Mouse (Mus musculus) T-helper 1 cell (primary cell): ENCODE data around the gene Gfi1.

Experiments used
- in situ Hi-C: fragments of 300-600 bp; cut with MboI, MseI; formaldehyde crosslinking; loops from one replicate; pipeline ENCODE4 v1.15.1; 2025; ENCODE audit warnings: high pct_unique_total_duplicates

Gene Gfi1

DNA sequence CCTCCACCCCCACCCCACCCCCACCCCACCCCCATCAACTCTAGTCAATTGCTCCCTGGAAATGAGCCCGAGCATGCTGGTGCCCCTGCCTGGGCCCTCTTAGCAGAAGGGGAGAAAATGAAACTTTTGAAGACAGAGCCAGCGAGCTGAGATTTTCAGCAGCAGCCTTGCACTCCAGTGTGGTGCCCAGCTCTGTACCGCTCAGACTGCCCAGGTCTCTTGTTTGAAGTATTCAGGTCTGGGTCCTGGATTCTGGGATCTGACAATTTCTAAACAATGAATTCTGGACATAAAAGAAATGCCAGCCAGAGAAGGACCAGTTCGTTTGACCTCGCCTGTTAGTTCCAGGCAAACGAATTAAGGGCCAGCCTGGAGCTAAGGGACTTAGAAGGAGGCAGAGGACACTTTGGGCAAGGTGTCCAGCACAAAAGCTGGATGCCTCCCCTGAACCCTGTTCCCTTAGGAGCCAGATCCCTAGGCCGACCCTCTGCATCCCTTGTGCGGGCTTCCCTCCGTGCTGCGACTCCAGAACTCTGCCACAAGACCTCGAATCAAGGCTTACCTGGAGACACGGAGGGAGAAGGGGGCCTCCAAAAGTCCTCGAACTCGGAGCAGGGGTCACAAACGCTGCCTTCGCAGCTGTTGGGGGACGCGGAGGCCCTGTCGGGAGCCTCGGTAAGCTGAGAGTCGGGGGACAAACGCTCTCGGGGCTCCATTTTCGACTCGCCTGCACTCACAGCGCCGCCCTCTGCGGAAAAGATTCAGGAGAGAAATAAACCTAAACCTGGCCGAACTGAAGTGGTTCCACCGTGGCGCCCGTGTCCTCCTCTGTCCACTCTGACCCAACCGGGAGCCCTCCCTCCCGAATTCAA lies 2.9 kb downstream of the Gfi1 start:
- in situ Hi-C loops: loop anchor here (5.0 kb wide), 2 partner anchors 59 to 121 kb away; no protein-coding TSS in a partner anchor

DNA sequence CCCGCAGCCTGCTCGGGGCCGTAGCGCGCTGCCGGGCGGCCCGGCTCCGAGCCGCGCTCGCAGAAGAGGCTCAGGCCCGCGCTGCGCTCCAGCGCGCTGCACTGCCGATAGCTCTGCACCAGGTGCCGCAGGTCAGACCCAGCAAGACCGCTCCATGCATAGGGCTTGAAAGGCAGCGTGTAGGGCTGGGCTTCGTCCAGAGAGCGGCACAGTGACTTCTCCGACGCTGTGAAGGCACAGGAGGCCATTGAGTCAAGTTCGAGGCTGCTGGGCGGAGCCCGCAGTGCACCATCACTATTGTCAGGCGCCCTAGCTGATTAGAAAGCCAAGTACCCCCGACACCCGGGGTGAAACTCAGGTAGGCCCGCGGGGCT lies 4.2 kb downstream of the Gfi1 start:
- in situ Hi-C loops: loop anchor here (5.0 kb wide), 2 partner anchors 61 to 119 kb away; no protein-coding TSS in a partner anchor

DNA sequence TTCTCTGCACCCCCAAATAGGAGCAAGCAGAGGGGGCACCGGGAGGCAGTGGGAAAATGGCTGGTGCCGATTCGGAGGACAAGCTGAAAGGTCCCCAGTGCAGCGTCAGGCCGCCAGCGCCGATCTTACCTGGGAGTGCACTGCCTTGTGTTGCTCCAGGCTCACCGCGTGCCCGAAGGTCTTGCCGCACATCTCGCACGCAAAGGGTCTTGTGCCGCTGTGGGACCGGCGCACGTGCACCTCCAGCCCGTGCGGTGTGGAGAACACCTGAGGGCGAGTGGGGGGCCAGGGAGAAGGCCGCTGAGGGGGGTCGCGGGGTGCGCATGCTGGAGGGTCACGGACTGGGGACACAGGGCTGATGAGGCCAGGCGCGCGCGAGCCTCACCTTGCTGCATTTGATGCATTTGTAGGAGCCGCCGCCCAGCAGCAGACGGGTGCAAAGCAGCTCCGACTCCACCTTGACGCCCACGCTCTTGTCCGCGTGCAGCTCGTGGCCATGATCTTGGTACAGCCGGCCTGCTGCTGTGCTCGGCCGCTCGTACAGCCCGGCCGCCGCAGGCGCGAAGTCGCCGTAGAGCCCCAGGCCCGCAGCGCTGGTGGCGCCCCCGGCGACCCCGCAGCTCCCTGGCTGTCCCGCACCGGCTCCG lies 4.7 kb downstream of the Gfi1 start:
- in situ Hi-C loops: loop anchor here (5.0 kb wide), 2 partner anchors 61 to 119 kb away; no protein-coding TSS in a partner anchor

DNA sequence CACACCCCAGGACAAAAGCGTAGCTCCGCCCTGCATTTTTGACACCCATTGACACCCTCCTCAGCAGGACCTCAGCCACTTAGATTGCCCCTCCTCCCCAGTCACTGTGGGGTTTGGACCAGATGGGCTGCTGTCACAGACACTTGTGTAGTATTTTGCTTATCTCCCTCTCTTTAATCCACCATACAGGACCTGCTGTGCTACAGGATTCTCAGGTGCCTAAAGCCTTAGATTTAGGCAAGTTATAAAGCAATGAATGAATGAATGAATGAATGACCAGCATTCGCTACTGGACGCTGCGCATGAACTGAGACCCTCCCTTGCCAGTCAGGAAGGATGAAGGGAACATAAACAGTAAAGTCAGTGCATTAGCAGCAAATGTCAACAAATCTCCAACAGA lies 5.3 kb downstream of the Gfi1 start:
- in situ Hi-C loops: loop anchor here (5.0 kb wide), 2 partner anchors 62 to 118 kb away; no protein-coding TSS in a partner anchor

DNA sequence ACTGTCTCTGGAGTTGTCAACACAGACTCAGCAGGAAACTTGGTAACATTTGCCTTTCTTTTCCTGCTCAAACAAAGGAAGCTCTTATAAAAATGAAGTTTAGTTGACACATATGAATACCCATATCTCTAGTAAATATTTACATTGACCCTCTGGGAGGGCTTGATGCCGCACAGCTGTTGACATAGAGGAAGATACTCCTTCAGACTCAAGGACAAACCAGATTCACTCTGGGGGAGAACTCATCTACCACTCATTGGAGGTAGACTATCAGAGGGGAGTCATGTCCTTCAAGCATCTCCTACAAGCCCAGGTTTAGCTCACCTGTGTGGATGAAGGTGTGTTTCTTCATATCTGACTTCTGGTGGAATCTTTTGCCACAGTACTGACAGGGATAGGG lies 6.0 kb downstream of the Gfi1 start:
- in situ Hi-C loops: loop anchor here (5.0 kb wide), 2 partner anchors 63 to 117 kb away; no protein-coding TSS in a partner anchor

DNA sequence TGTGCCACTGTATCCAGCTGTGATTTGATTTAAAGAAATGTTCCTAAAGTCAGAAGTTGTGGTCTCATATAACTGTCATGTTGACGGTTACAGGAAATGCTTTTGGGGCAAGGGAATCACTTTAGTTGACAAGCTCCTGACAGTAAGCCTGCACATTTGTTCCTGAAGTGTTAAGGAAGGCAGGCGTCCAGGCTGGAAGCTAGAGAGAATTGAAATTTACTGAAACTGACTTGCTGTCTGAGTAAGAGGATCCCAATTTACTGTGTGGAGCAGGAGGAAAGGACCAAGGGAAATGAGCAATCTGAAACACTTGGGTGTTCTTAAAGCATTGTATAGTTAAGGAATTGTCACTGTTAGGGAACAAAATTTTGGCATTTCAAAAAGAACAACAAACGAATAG lies 6.6 kb downstream of the Gfi1 start:
- in situ Hi-C loops: no loop called here

DNA sequence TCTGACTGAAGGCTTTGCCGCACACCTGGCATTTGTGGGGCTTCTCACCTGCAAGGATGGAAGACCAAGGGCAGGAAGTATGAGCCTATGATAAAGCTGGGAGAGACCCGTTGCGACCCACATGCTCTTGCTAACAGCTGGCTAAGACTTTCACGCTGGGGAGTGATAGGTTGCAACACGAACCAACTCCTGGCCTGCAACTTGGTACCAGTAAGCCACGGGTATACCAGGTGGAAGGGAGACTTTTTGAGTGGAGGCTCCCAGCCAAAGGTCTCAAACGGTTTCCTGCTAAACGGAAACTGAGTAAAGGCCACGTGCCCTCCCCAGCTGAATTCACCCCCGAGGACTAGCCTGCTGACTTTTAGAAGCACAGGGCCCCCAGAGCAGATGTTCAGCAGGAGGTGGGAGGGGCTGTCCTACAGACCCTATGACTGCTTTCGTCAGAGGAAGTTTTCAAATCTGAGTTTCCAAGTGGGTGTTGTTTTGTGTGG lies 7.9 kb downstream of the Gfi1 start:
- in situ Hi-C loops: no loop called here

DNA sequence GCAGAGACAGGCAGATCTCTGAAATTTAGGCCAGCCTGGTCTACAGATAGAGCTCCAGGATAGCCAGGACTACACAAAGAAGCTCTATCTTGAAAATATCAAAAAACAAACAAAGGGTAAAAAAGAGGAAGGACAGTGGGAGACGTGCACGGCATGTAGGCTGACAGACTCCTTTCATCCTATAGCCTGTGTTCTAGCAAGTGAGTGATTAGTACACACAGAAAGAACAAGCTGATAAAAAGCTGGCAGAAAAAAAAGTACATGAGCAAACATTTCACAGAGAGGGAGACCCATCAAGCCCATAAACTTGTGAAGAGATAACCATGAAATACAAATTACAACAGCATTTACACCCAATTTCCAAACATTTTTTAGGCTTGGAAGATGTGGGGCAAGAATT lies 14.1 kb downstream of the Gfi1 start:
- in situ Hi-C loops: no loop called here

DNA sequence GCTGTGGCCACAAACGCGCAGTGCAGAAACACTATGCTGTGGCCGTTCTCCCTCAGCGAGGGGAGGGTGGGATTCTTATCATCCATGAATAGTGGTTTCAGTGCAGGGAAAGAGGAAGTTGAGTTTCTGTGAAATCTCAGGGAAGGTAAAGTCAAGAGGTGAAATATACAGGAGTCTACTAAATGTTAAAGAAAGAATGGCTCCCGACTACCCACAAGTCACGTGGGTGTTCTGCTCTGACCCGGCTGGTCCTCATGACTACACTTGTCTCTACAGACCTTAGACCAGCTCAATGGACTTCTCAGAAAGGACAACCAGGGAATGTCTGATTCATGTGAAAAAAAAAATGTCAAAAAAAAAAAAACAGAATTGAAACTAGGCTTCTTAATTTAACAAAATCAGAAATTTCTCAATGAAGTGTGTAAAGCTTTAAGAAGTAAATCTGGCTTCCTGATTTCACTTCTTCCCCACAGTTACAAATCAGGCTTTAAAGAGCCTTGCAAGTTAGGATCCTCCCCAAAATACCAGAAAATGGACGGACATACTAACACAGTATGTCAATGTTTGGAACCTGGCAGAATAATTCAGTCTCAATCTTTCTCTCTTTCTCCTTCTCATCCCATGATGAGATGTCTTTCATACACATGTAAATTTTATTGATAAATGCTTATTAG lies 17.6 kb downstream of the Gfi1 start:
- in situ Hi-C loops: no loop called here

DNA sequence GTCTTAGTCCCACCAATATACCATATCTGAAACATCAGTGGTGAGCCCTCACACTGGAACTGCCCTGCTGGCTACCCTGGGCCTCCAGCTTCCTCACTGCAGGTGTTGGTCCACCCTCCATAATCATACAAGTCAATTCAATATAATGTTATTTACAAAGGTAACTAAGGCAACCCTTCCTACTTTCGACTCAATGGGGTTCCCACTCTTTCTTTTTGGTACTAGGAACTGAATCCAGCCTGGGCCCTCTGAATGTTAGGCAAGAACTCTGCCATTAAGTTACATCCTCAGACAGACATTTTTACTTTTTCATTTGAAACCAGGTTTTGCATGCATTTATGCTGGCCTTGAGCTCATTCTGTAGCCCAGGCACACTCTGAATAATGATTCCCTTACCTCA lies 19.6 kb downstream of the Gfi1 start:
- in situ Hi-C loops: no loop called here

DNA sequence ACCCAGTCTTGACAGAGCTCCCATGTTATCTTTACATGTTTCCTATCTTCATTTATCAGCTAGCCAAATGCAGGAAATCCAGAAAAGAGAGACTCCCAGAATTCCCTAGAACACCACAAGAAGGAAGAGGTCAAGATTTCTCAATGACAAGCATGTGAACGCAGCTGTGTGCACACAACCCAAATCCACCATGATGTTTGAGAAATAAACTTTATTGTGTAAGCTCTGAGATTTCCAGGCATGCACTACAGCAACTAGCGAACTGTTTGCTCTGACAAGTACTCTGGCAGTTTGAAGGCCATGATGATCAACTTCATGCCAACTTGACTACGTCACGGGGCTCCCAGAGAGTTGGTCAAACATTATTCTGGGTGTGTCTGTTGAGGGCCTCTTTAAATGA lies 20.1 kb downstream of the Gfi1 start:
- in situ Hi-C loops: no loop called here

DNA sequence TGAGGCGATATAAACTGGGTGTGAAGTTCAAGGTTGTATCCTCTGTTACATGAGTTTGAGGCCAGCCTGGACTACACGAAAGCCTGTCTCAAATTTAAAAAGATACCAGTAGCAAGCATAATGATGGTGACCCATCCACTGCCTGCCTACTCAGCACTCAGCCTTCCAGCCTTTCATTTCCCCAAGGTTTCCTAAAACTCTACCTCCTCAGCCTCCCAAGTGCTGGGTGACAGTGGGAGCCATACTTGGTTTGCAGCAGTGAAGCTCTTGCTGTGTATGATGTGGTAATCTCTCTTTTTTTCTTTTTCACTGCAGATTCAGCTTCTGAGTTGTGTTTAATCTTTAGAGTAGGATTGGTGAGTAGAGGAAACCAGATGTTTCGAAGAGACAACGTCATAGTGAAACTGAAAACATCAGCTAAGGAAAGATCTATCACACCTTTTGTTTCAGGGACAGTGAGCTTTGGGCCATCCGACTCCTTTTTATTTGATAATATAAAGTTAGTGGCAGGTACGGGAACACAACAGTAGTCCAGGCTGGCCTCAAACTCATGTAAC lies 22.6 kb downstream of the Gfi1 start:
- in situ Hi-C loops: no loop called here

DNA sequence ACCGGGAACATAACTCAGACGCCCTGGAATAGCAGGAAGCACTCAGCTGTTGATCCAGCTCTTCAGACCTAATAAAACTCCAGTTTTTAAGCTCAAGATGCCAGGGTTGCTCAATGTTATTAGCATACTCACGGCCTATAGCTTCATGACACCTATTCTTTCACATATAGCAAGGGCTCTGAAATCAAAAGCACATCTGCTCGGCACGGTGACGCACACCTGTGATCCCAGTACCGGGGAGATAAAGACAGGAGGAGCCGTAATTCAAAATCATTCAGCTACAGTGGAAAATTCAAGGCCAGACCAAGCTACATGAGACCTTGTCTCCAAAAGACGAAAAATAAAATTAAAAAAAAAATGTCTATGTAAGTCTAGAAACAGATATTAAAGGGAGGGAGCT lies 24.2 kb downstream of the Gfi1 start:
- in situ Hi-C loops: no loop called here

DNA sequence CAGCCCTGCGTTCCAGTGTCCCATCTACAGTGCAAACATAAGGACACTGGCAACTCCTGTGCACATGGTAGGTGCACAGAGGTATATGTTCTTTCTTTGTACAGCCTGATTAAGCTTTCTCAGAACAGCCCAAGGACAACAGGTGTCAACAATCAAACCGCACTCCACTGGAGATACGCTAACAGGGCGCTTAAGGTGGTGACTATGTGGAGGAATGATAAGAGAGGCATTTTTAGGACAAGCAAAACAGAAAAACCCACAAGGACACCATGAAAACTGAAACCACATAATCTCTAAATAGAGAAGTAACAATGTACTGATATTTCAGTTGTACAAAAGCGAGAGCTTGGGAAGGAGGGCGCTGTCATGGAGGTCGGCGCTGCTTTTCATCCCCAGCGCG lies 25.0 kb downstream of the Gfi1 start:
- in situ Hi-C loops: no loop called here

DNA sequence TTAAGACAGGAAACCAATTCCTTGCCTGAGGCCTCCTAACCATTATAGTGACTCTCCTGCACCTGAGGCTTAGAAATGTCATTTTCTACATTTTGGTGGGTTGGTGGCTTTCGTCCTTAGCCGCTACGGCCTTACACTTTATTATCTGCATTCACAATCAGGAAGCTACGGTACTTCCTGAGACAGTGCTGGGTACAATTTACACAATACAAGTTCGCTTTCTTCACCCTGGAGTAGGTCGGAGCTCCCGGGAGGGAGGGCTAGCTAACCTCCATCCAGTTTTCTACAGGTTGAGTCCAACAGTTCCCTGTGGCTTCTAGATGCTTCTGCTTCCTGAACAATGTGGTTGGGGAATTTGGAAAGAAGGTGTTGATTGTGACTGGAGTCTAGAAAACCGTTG lies 26.9 kb downstream of the Gfi1 start:
- in situ Hi-C loops: no loop called here

DNA sequence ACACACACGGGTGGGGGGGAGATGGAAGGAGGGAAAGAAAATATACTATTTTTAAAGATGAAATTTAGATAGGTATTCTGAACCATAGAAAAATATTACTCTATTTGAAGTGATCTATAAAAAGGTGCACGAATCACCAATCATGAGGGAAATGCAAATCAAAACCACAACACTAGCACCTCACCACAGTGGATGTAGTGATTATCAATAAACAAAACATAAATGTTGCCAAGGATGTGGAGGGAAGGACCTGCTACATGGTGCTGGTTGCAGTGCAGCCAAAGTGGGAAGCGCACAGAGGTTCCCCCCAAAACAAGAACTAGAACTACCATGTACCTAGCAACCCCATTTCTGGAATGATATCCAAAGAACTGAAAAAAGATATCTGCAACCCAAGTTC lies 30.8 kb downstream of the Gfi1 start:
- in situ Hi-C loops: no loop called here

DNA sequence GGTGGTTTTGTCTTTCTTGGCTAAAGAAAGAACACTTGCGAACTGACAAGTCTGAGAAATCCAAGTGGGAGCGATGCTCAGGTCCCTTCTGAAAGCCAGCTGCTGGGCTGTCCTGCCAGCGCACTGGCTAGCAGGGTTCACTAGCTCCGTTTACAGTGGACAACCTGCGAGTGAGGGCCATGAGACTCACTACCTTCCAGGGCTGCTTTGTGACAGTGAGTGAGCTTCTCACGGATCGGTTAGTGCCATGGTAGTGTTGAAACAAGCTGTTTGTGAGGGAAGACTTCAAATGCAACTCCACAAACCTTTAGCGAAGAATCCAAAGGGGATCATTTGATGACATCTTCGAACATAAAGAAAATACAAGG lies 37.4 kb downstream of the Gfi1 start:
- in situ Hi-C loops: no loop called here

DNA sequence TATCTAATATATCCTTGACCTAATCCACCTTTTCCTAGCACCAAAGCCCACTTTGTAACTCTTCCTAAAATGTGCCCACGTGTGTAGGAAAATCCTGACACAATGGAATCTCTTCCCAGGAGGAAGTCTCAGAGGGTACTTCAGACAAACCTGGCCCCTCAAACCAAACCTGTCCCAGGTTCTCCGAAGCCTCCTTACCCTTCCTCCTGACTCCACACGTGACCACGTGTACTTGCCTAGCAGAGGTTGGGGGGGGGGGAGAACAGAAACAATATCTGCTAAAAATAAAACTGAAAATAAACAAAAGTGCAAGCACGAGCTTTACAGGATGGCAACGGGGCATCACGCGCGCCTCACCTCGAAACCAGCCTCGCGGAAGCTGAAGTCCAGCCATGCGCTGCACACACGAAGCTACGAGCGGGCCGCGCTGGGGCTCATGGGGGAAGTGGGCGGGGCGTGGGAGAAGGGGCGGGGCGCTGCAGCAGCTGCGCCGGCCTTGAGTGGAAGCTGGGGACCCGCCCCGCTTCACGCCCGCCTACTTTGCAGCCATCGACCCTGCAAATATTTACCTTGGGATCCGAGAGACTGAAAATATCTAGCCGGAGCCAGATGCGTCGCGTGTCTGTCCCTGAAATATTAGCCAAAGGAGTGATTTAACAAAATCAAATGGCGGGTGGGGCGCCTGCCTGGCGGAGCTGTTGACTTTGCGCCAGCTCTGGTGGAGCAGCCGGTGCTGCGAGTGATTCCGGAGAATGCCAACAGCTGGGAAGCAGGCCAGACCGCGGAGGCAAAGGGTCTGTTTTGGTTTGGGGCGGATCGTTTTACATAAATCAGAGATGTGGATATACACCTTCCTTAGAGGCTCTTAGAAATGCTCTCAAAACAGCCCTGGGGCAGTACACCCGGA lies 38.0 kb downstream of the Gfi1 start:
- in situ Hi-C loops: no loop called here

DNA sequence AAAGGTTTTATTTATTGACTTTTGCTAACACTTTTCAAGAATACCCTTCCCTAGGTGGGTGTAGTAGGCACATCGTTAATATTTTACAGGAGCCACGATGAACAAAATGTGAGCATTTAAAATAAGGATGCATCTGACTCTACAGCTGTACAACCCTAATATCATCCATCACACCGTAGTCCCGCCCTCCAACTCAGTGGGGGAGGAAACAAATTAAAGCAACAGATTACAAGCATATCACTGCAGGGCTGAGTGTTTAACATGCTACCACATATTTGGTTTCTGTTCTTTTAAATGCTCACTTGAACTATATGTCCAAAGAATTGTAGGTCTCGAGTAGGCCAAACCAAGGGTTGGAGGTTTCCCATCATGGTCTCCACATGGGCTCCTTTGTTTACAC lies 38.7 kb downstream of the Gfi1 start:
- in situ Hi-C loops: no loop called here

DNA sequence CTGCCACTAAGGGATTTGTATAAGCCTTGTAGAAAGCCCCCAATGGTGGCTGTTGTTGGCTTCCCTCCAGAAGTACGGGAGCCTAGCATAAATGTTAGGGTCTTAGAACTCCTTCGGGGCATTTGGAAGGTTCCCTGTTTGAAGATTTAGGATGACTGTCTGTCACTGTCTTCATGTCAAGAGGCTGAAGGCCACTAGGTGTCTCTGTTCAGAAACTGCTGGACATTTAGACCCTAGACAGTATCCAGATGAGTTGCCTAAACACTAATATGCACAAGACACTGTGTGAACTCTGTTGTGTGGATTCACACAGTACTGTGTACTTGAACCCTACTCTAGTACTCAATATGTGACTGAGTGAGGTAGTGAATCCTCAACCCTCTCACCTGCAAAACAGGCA lies 41.5 kb downstream of the Gfi1 start:
- in situ Hi-C loops: no loop called here

DNA sequence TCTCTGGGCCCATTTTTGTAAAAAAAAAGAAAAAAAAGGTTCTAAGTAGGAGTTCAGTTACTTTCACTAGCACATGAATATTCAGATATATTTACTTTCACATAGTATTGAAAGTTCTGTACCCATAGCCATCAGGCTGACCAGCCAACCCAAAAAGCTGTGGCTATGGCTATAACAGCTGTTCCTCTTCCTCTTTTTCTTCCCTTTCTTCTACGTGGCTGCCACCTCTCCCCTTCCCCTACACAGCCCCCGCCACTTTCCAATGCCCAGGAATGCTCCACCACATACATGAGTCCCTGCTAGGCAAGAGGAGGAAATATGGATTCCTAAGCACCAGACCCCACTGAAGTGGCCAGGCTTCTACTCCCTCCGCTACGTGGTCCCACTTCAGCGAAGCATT lies 44.5 kb downstream of the Gfi1 start:
- in situ Hi-C loops: no loop called here
